Comparison of ENCODE assay signal across 10 mouse cellular contexts in genomic region chr19:43961185-43961584, GRCm38 (mm10). TPM values are rescaled to one million over a fixed set of nuclear protein-coding genes. Genes with fewer than 3 reads are reported as not detected.
A peak's percentile ranks its signal among the peaks of the same experiment; 100 is the strongest.
DNase-seq lines count a peak whose midpoint lies in the region; ATAC-seq and TF ChIP-seq lines count a peak whose summit lies in the region.
"Had no signal": no experiment of that assay in that cellular context is flagged by ENCODE, and none has a peak within 500 bp of the region (broad histone marks: within the 10 kb centered on the region; RNA-seq: fewer than 3 reads in every experiment).

No protein-coding gene starts in this region.

- in situ Hi-C loops in ES-E14 (cut with MboI; ENCODE audit: low sequenced_read_pairs in 2 of 2, unreplicated experiment in 2 of 2) = loop anchor here in 1 of 2 experiments (10.0 kb wide), 1 partner anchor 126 kb away; no protein-coding TSS in a partner anchor

- no peak overlapping the region for H3K9ac ChIP-seq in kidney, postnatal 0 days (ENCODE audit: low read depth, low read length)
- H3K9ac ChIP-seq in ES-E14 (ENCODE audit: insufficient read depth, low read depth, low read length, poor library complexity, severe bottlenecking) = no peak overlapping the region
- no peak overlapping the region for H3K9ac ChIP-seq in liver, embryonic 14.5 days (replicated peaks)
- H3K9ac ChIP-seq: embryonic facial prominence, embryonic 13.5 days had no signal

- no peak overlapping the region for H3K4me3 ChIP-seq in kidney, postnatal 0 days (replicated peaks; ENCODE audit: low read depth, low read length)
- no peak overlapping the region for H3K4me3 ChIP-seq in ES-E14 (ENCODE audit: insufficient read depth in 1 of 2, low read depth in 1 of 2, low read length in 2 of 2, poor library complexity in 1 of 2, severe bottlenecking in 1 of 2)
- no peak overlapping the region for H3K4me3 ChIP-seq in liver, embryonic 14.5 days (ENCODE audit: insufficient read depth in 1 of 2, low read depth in 2 of 2, low read length in 2 of 2)
- H3K4me3 ChIP-seq: embryonic facial prominence, embryonic 13.5 days; megakaryocyte, embryonic 14.5 days had no signal

- H3K9me3 ChIP-seq in kidney, postnatal 0 days (replicated peaks; ENCODE audit: low read length) = no peaks in the 10 kb centered on the region
- H3K9me3 ChIP-seq in ES-E14 (ENCODE audit: control insufficient read depth, insufficient read depth, low read depth, low read length) = no peaks in the 10 kb centered on the region
- no peaks in the 10 kb centered on the region for H3K9me3 ChIP-seq in liver, embryonic 14.5 days (ENCODE audit: control insufficient read depth, low read length)

- no peak for TF ChIP-seq EP300 in liver, embryonic 14.5 days (IDR thresholded peaks at IDR 0.05; ENCODE audit: low read depth)

- peak; percentile 53 for TF ChIP-seq CTCF in kidney, postnatal 0 days (IDR thresholded peaks at IDR 0.05; ENCODE audit: low read depth)
- peak; percentile 71 for TF ChIP-seq CTCF in liver, embryonic 14.5 days (IDR thresholded peaks at IDR 0.05; ENCODE audit: low read depth)

- ATAC-seq in kidney, postnatal 0 days (replicated peaks; ENCODE audit: low FRiP score, low read depth) = no peak
- no peak for ATAC-seq in liver, embryonic 14.5 days (ENCODE audit: insufficient read depth)
- ATAC-seq in frontal cortex, adult (ENCODE audit: low TSS enrichment) = no peak

- H3K36me3 ChIP-seq in kidney, postnatal 0 days (ENCODE audit: insufficient read depth, low read length) = no peaks in the 10 kb centered on the region
- no peaks in the 10 kb centered on the region for H3K36me3 ChIP-seq in ES-E14 (ENCODE audit: control insufficient read depth, insufficient read depth, low read length, poor library complexity, severe bottlenecking)
- no peaks in the 10 kb centered on the region for H3K36me3 ChIP-seq in liver, embryonic 14.5 days (replicated peaks; ENCODE audit: control insufficient read depth, insufficient read depth, low read depth)
- H3K36me3 ChIP-seq: embryonic facial prominence, embryonic 13.5 days had no signal

- no peaks in the 10 kb centered on the region for H3K27me3 ChIP-seq in kidney, postnatal 0 days (ENCODE audit: insufficient read depth, low read length)
- no peaks in the 10 kb centered on the region for H3K27me3 ChIP-seq in liver, embryonic 14.5 days (ENCODE audit: control insufficient read depth, insufficient read depth, low read length)

- WGBS in kidney, postnatal 0 days = 89% methylated on average over 2 of the region's 2 CpGs
- WGBS in liver, embryonic 14.5 days (ENCODE audit: insufficient replicate concordance) = 54% methylated on average over 2 of the region's 2 CpGs

- H3K4me1 ChIP-seq in kidney, postnatal 0 days (replicated peaks; ENCODE audit: insufficient read depth, low read length) = peaks cover 6% of the 10 kb centered on the region; the same call in 1 of the 2 replicates
- no peaks in the 10 kb centered on the region for H3K4me1 ChIP-seq in ES-E14 (ENCODE audit: control insufficient read depth in 2 of 2, insufficient read depth in 2 of 2, low read length in 2 of 2, poor library complexity in 1 of 2)
- H3K4me1 ChIP-seq in liver, embryonic 14.5 days (replicated peaks; ENCODE audit: control insufficient read depth in 2 of 2, insufficient read depth in 2 of 2, low read length in 1 of 2) = no peaks in the 10 kb centered on the region
- H3K4me1 ChIP-seq: megakaryocyte, embryonic 14.5 days had no signal

- H3K4me2 ChIP-seq in kidney, postnatal 0 days (ENCODE audit: low read length) = no peak overlapping the region
- no peak overlapping the region for H3K4me2 ChIP-seq in liver, embryonic 14.5 days (ENCODE audit: low read depth)
- H3K4me2 ChIP-seq: embryonic facial prominence, embryonic 13.5 days had no signal

- DNase-seq in kidney, postnatal 0 days (ENCODE audit: low spot score) = no peak
- DNase-seq in kidney, adult 11 months = no peak
- peak; percentile 54 to 60 for DNase-seq in B cell, adult 2 months
- DNase-seq in ES-E14 (ENCODE audit: low read depth, low spot score) = peak; percentile 51
- peak in 1 of 3 experiments; percentile 14 for DNase-seq in liver, embryonic 14.5 days (ENCODE audit: low read depth in 3 of 3, low spot score in 3 of 3)
- DNase-seq in urinary bladder, postnatal 14 days (ENCODE audit: low spot score) = no peak
- no peak for DNase-seq in frontal cortex, postnatal 10 days (ENCODE audit: low spot score in 2 of 2)

- no peak overlapping the region for H3K27ac ChIP-seq in kidney, postnatal 0 days
- no peak overlapping the region for H3K27ac ChIP-seq in ES-E14 (ENCODE audit: insufficient read depth, low read depth, low read length, poor library complexity, severe bottlenecking)
- no peak overlapping the region for H3K27ac ChIP-seq in liver, embryonic 14.5 days
- H3K27ac ChIP-seq: embryonic facial prominence, embryonic 13.5 days had no signal

TF ChIP-seq in ES-E14, 5 proteins besides CTCF, POLR2A, EP300 and RAD21:
- TF ChIP-seq ZNF384 (IDR thresholded peaks at IDR 0.05; ENCODE audit: low read depth, low read length) = no peak
- no peak for TF ChIP-seq ZC3H11A (IDR thresholded peaks at IDR 0.05; ENCODE audit: borderline replicate concordance, low read depth, low read length)
- TF ChIP-seq MAFK (IDR thresholded peaks at IDR 0.05; ENCODE audit: insufficient read depth, low read depth, low read length) = no peak
- no peak for TF ChIP-seq HCFC1 (IDR thresholded peaks at IDR 0.05; ENCODE audit: borderline replicate concordance, insufficient read depth, low read length)
- TF ChIP-seq CHD2 (IDR thresholded peaks at IDR 0.05; ENCODE audit: low read depth, low read length) = no peak

RNA-seq across cellular contexts. Expression of gene Dnmbp, which starts 21.2 kb away (rescaled TPM):
- 19.2 and 20.7 TPM in 2 replicates for polyA plus RNA-seq in kidney, postnatal 0 days (2015; fragmentation: Nextera tagmentation; extraction: Ambion mirVana)
- total RNA-seq in ES-E14 (2012; rRNA removed) = 11.5 and 14.3 TPM in 2 replicates
- 2.1 and 2.2 TPM in 2 replicates for polyA plus RNA-seq in liver, embryonic 14.5 days (2012; rRNA removed)
- polyA plus RNA-seq in liver, embryonic 14.5 days (2014; fragmentation: Nextera tagmentation; extraction: Ambion mirVana) = 1.3 and 1.5 TPM in 2 replicates

RNA-seq across cellular contexts. Expression of gene Cpn1, which starts 25.2 kb away (rescaled TPM):
- 82.1 and 94.2 TPM in 2 replicates for polyA plus RNA-seq in kidney, postnatal 0 days (2015; fragmentation: Nextera tagmentation; extraction: Ambion mirVana)
- total RNA-seq in ES-E14 (2012; rRNA removed) = 11.3 and 11.8 TPM in 2 replicates
- polyA plus RNA-seq in liver, embryonic 14.5 days (2012; rRNA removed) = 49.5 and 50.9 TPM in 2 replicates
- polyA plus RNA-seq in liver, embryonic 14.5 days (2014; fragmentation: Nextera tagmentation; extraction: Ambion mirVana) = 43.9 and 50.1 TPM in 2 replicates
- polyA plus RNA-seq: embryonic facial prominence, embryonic 13.5 days had no signal

Comparison
In these comparisons a context has a peak if more than half of its experiments do, and no peak if none do; other contexts are left out.
1. DNase-seq: peak in B cell, adult 2 months (2 of 2) and ES-E14 (single experiment); none in kidney, postnatal 0 days (single experiment), kidney, adult 11 months (single experiment), urinary bladder, postnatal 14 days (single experiment) and frontal cortex, postnatal 10 days (0 of 2).